Mouse (Mus musculus) liver, adult (tissue): Measurements from ENCODE around the gene Mat2a.
A peak's percentile ranks its signal among the peaks of the same experiment; 100 is the strongest.

Source experiments
- GATA4 ChIP-seq: IDR thresholded peaks from 2 replicates; pipeline ENCODE4 v1.6.1; 2014; ENCODE audit warnings: mild to moderate bottlenecking, low read length; ENCODE audit not compliant: insufficient replicate concordance

Gene Mat2a

DNA sequence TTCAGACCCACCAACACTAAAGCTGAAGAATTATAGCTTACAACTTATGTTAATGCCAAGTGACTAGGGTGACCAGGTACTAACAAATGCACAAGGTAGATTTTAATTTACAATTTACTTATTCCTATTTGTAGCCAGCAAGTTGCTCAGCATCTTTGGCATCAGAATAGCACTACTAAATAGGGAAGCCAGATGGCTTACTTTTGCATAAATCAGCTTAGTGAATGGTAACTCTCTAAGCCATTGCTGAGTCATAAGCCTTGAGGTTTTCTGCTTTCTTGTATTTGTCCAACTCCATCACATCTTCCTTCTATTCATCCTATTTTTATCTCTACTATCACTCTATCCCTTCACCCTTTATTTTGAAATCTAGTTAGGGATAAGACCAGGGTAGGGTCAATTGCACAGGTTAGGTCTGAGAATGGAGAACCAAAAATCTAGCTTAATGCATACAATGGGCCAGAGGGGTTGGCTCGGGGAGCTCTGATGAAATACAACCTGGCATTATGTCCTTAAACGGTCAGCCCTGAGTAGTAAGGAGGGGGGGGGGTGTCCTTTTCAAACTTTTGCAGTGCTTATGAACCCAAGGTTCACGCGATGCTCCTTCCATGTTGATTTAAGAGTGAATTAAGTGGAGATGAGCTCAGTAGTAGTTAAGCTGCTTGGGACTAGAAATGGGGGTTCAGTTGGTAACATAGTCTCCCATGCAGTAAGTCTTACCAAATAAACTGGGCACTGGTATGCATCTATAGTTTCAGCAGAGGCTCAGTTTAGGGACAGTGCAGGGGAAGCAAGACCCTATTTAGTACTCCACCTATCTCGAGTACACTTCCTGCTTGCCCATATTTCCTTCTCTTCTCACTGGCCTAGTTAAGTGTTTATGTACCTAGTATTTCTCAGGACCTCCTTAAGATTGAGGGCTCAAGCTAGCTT lies 8.1 kb downstream of the Mat2a start:
- no peak for TF ChIP-seq GATA4

DNA sequence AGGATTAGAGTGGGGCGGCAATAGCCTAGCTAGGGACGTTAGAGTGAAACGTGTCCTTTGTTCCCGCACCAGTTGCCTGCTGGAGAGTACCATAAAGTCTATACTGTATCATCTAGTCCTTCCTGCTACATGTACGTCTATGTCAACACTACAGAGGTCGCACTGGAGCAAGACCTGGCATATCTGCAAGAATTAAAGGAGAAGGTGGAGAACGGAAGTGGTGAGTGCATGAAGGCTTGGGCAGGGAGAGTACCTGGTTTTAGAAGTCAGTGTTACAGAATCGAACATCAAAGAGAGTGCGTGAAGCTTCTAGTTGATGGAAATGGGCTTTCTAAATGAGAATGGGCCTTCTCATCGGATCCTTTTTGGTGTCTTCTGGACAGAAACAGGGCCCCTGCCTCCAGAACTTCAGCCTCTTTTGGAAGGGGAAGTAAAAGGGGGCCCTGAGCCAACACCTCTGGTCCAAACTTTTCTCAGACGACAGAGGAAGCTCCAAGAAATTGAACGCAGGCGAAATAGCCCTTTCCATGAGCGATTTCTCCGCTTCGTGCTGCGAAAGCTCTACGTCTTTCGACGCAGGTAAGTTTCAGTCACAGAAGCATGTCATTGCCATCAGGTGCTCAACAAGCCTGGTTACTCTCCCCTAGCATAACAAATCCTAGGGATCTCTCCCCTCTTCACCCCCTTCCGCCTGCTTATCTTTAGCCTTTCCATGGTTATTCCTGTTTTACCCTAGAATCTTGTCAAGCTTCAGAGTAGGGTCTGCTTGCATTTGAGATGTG lies 10.1 kb downstream of the Mat2a start:
- TF ChIP-seq GATA4 = no peak

DNA sequence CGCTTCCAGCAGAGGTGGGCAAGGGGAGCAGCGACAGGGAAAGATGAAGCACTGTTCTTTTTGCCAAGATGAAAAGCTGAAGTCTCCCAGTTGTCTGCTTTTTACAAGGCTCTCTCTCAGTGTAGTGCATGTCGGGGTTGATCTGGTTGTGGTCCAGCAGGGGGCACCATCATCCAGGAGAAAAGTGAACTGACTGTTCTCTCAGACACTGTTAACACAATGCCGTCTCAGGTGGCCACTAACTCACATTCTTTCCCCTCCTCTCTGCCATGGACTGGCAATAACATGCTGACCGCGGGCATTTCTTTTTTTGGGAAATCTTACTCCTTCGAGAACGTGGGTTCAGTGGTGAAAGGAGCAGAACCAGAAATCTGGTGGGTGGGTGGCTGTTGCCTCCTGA lies 11.3 kb downstream of the Mat2a start:
- no peak for TF ChIP-seq GATA4

DNA sequence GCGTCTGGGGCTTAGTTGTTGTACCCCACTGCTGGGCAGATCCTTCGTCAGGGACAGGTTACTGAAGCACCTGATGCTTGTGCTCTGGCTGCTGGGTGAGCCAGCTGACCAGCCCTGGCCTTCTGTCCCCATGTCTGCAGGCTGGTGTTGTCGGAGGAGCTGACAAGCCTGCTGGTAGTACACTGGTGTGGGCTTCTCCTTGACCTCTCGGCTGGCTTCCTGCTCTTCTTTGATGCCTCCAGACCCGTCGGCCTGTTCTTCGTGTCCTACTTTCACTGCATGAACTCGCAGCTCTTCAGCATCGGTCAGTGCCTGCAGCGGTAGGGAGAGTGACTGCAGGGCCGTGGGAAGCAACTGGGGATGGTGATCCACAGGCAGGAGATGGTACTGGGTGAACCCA lies 13.7 kb downstream of the Mat2a start:
- no peak for TF ChIP-seq GATA4

DNA sequence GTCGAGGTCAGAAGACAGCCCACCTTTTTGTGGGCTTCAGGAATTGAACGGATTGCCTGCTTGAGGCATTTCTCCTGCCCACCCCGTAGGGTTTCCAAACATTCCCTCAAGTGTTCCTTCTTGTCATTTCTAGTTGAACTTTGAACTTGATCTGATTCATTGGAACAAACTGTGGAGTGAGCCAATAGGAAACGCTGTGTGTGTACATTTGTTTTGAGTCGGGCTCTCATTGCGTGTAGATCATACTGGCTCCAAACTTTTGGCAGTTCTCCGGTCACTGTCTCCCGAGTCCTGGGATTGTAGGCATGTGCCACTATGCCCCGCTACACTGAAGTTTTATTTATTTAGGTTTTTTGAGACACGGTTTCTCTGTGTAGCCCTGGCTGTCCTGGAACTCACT lies 18.5 kb downstream of the Mat2a start:
- no peak for TF ChIP-seq GATA4

DNA sequence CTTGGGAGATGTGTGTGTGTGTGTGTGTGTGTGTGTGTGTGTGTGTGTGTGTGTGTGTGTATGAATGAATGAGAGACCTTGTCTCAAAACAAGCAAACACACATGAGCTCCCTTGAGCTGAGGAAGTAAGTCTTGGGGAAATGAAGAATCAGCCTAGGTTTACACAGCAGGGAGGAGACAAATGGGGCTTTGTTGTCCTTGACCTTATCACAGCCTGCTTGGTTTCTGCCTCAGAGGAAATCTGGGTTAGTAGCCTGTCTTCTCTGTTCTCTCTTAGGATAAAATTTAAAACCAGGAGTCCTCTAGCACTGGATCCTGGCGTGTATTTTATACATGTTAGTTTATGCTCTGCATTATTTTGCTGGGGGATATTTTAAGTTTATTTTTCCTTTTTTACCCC lies 19.6 kb downstream of the Mat2a start:
- no peak for TF ChIP-seq GATA4

DNA sequence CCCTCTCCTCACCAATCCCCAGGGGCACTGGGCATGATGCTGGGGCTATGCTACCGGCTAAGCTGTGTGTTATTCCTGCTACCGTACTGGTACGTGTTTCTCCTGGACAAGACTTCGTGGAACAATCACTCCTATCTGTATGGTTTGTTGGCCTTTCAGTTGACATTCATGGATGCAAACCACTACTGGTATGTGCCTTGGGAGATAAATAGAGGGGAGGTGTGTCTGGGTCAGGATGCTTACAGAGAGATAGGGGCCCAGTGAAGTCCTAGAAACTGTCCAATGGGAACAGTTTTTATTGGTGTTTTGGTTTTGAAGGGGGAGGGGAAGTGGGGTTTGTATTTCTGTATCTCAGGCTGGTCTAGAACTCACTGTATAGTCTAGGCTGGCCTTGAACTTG lies 21.1 kb downstream of the Mat2a start:
- TF ChIP-seq GATA4 = no peak

DNA sequence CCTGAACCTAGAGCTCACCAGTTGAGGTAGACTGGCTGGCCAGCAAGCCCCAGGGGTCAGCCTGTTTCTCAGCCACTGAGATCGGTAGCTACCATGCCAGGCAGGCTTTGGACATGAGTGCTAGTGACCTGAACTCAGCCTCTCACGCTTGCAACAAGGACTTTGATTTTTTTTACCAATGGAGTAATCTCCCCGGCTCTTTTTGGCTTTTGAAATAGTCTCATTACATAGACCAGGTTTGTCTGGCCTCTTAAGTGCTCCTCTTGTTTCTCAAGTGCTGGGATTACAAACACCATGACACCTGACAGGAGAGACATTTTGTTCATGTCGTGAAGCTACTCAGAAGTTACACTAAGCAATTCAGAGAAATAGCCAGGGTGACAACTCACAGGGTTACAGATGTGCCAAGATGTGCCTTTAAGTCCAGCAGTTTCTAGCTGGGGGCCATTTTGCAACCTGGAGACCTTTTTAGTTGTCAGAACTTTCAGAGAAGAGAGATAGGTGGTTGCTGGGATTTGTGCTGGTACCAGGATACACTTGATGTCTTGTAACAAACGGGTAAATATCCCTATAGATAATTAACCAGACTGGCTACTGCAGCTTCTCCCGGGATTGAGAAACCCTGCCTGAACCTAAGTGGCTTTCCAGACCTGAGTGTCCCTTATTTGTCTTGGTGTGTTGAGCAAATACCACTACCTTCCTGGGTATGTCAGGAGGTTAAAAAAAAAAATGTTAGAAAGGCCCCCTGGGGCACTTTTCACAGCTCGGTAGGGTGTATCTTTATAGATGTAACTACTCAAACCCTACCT lies 23.2 kb downstream of the Mat2a start:
- no peak for TF ChIP-seq GATA4

DNA sequence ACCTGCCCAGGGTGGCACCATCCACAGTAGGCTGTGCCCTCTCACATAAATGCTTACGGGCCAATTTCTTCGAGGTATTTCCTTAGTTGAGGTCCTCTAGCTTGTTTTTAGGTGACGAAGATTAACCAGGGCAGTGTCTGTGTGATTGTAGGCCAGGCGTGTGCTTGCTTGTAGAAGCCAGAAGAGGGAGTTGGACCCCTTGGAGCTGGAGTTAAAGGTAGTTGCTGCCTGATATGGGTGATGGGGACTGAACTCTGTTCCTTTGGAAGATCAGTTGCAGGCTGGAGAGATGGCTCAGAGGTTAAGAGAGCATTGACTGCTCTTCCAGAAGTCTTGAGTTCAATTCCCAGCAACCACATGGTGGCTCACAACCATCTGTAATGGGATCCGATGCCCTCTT lies 24.2 kb downstream of the Mat2a start:
- no peak for TF ChIP-seq GATA4

DNA sequence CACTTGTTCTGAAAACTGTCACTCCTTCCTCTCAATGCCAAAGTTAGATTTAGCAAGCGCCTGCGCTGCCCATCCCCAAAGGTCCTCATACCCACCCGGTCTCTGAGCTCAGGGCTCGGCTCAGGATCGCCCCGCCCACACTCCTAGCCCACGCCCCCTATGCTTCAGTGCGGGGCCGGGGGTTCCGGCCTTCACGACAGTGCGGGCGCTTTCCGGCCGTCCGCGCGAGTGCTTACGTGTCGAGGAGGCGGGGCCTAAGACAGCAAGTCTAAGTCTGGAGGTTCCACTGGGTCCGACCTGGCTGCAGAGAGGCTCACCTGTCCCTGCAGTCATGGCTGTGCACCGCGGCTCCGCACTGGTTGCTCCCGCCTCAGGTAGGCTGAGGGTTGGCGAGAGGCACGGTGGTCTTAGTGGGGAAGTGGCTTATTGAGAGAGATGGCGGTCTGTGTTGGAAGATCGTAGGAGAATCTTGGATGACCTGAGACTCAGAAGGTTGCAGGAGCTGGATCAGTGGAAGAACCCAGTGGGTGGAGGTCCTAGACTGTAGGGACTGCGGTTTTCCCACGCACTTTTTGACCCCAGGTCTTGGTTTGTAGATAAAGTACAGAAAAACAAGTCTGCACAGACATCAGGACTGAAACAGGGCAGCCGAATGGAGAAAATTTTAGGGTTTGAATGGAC lies 25.1 kb downstream of the Mat2a start, which contains the start of gene Ggcx:
Ggcx (plus strand) TSS at position 233 of the 681 bp plus-strand sequence.
- peak; percentile 25; the same call in 1 of the 2 replicates for TF ChIP-seq GATA4

DNA sequence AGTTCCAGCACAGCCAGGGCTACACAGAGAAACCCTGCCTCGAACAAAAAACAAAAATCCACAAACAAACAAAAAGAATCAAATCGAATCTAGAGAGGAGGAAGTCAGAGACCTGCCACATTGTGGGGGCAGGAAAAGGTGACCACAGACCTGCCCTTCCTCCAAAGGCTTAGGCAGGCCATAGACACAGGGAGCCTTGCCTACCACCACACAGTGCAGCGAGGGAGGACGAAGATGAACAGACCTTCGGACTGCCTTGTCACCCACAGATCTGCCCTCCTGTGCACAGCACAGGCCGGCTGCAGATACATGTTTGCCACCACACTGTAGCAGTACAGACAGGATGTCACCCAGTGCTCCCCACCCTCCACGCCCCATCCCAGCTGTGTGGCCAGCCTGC lies 28.8 kb downstream of the Mat2a start:
- no peak for TF ChIP-seq GATA4

DNA sequence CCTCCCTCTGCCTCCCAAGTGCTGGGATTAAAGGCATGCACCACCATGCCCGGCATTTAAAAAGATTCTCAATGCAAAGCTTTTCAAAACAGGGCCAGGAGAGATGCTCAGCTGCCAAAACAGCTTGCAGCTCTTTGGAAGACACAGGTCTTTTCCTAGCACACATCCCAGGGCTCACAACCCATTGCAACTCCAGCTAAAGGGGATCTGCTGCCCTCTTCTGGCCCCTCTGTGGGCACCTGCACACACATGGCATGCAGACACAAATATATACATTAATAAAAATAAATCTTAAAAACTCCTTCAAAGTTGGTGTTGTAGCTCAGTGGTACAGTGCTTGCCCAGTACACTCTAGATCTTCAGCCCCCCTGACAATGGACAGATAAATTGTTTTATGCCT lies 29.4 kb downstream of the Mat2a start:
- no peak for TF ChIP-seq GATA4

DNA sequence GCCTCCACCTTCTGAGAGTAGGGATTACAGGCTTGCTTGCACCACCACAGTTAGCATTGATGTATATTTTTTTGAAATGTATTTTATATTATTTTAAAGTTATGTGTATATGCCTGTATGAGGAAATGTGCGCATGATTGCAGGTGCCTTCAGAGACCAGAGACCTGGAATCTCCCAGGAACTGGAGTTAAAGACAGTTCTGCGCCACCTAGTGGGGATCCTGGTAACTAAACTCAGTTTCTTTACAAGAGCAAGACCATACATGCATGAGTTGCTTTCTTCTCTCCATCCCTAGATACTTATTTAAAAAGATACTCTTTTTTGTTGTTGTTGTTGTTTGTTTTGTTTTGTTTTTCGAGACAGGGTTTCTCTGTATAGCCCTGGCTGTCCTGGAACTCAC lies 29.8 kb downstream of the Mat2a start:
- no peak for TF ChIP-seq GATA4

DNA sequence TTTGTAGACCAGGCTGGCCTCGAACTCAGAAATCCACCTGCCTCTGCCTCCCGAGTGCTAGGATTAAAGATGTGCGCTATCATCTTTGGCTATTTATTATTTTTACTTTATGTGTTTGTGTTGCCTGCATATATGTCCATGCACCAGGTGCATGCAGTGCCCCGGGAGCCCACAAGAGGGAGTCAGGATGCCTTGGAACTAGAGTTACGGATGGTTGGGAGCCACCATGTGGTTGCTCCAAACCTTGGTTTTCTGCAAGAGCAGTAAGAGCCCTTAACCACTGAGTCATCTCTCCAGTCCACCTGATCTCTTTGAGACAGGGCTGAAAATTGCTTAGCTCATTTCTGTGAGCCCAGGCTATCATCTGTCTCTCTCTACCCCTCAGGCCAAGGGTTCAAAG lies 32.2 kb downstream of the Mat2a start:
- TF ChIP-seq GATA4 = no peak

DNA sequence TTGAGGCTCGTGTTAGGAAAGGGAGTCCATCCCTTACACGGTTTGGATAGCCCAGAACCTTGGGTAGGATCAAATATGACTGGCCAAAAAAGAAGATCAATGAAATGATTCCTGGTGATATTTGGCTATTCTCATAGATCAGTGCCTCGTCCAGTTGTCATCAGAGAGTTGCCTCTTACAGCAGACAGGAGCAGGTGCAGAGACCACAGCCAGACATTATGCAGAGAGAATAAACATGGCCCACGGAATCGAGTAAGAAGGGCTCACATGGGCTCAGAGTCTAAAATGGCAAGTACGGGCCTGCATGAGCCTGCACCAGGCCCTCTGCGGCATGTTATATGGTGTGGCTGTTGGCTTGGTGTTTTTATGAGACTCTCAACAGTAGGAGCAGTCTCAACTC lies 34.0 kb downstream of the Mat2a start:
- no peak for TF ChIP-seq GATA4
